Mouse (Mus musculus) spleen, adult 2 months (tissue): ENCODE data around the gene Krtap28-13. TPM values are rescaled to one million over a fixed set of nuclear protein-coding genes. Genes with fewer than 3 reads are reported as not detected.

ENCODE experiments used
- DNase-seq, 2 experiments: peaks; one replicate each; pipeline versions ENCODE4 v3.0.0 to v3.0.0-alpha.2; 2012 to 2021; ENCODE audit warnings: low spot score in 2 of 2, low read depth in 1 of 2
- H3K27ac ChIP-seq: fragments of 200-500 bp; 2 replicates; pipeline ENCODE4 v1.5.1; 2012; ENCODE audit warnings: low read length, inconsistent platforms; ENCODE audit not compliant: insufficient read depth
- H3K27me3 ChIP-seq: fragments of 200-500 bp; 2 replicates; pipeline ENCODE4 v1.6.1; 2012; ENCODE audit warnings: mild to moderate bottlenecking, moderate library complexity, low read length, inconsistent platforms; ENCODE audit not compliant: control insufficient read depth, insufficient read depth
- H3K36me3 ChIP-seq: fragments of 200-500 bp; 2 replicates; pipeline ENCODE4 v1.6.1; 2012; ENCODE audit warnings: mild to moderate bottlenecking, low read length, inconsistent platforms; ENCODE audit not compliant: control insufficient read depth, insufficient read depth
- H3K4me1 ChIP-seq: fragments of 200-500 bp; 2 replicates; pipeline ENCODE4 v1.6.1; 2011; ENCODE audit warnings: inconsistent platforms; ENCODE audit not compliant: control insufficient read depth, insufficient read depth, insufficient read length
- H3K4me3 ChIP-seq: fragments of 200-500 bp; 2 replicates; pipeline ENCODE4 v1.5.1; 2011; ENCODE audit warnings: mild to moderate bottlenecking, inconsistent platforms; ENCODE audit not compliant: insufficient read depth, insufficient read length; ENCODE audit errors: extremely low read depth
- CTCF ChIP-seq: fragments of 200-500 bp; IDR thresholded peaks from 2 replicates; pipeline ENCODE4 v1.5.1; 2011; ENCODE audit warnings: mild to moderate bottlenecking, inconsistent platforms; ENCODE audit not compliant: insufficient read depth, insufficient read length, insufficient replicate concordance; ENCODE audit errors: extremely low read depth
- POLR2A ChIP-seq: fragments of 200-500 bp; IDR thresholded peaks from 2 replicates; pipeline ENCODE4 v1.6.1; 2011; ENCODE audit warnings: low read depth, low read length, inconsistent platforms
- WGBS: fragments of 180-500 bp; shearing (Covaris S2); methylation state at CpG from one replicate; pipeline ENCODE4 v1.1.7; 2018; 5-methylcytosine and 5-hydroxymethylcytosine counted together
- polyA plus RNA-seq: library from polyadenylated mRNA; depleted of rRNA; stranded (reverse); fragments of >200 nt; gene quantifications from 2 replicates; pipeline ENCODE4 v1.2.3, GENCODE M21; 2012

Krtap28-13 gene
- polyA plus RNA-seq, 1 experiment = not detected

GRCm38 (mm10) chr1:83036892-83037667 is 23.6 kb upstream of the Krtap28-13 start:
- Histone ChIP-seq H3K27ac (no peak overlapping the region), H3K36me3 (no peaks in the 10 kb centered on the region), H3K27me3 (no peaks in the 10 kb centered on the region; the same call in 1 of the 2 replicates), H3K4me1 (no peaks in the 10 kb centered on the region), H3K4me3 (no peak overlapping the region)
- no peak for DNase-seq
- no peak for TF ChIP-seq CTCF
- no peak for TF ChIP-seq POLR2A
- 79% methylated on average over 11 of the region's 11 CpGs for WGBS

GRCm38 (mm10) chr1:83038109-83038672 is 22.5 kb upstream of the Krtap28-13 start, which contains the start of gene Slc19a3:
TSS of gene Slc19a3 (minus strand) at chr1:83038448.
- no peak for DNase-seq
- no peaks in the 10 kb centered on the region for H3K4me1 ChIP-seq
- H3K27ac ChIP-seq = peak within 1 kb of the TSS; percentile 9; the same call in 1 of the 2 replicates
- peak within 1 kb of the TSS; percentile 8 for H3K4me3 ChIP-seq
- no peaks in the 10 kb centered on the region for H3K36me3 ChIP-seq
- H3K27me3 ChIP-seq = no peaks in the 10 kb centered on the region; the same call in 1 of the 2 replicates
- TF ChIP-seq CTCF (no peak), POLR2A (no peak)
- WGBS = 3% methylated on average over 25 of the region's 25 CpGs

GRCm38 (mm10) chr1:83039080-83039479 is 21.6 kb upstream of the Krtap28-13 start:
- no peaks in the 10 kb centered on the region for H3K4me1 ChIP-seq
- no peak overlapping the region for H3K27ac ChIP-seq
- no peak overlapping the region for H3K4me3 ChIP-seq
- H3K36me3 ChIP-seq = no peaks in the 10 kb centered on the region
- no peak for TF ChIP-seq CTCF
- TF ChIP-seq POLR2A = no peak
- H3K27me3 ChIP-seq = no peaks in the 10 kb centered on the region; the same call in 1 of the 2 replicates
- WGBS = 77% methylated on average over 4 of the region's 4 CpGs
- no peak for DNase-seq

- Histone ChIP-seq H3K27ac (no peak within 1 kb of the TSS), H3K27me3 (no peaks in the 10 kb centered on the region; the same call in 1 of the 2 replicates), H3K36me3 (no peaks in the 10 kb centered on the region), H3K4me1 (no peaks in the 10 kb centered on the region), H3K4me3 (no peak within 1 kb of the TSS)
- 90% methylated on average over 2 of the region's 2 CpGs for WGBS
- DNase-seq = no peak
- no peak for TF ChIP-seq CTCF
- TF ChIP-seq POLR2A = no peak
These were observed 18.4 kb upstream of the Krtap28-13 start, which contains the start of gene Krtap28-10 for GRCm38 (mm10) chr1:83042380-83042779. TSS of gene Krtap28-10 (minus strand) at chr1:83042480.

GRCm38 (mm10) chr1:83044882-83045427 is 15.8 kb upstream of the Krtap28-13 start, which contains the start of gene Gm47969:
TSS of gene Gm47969 (plus strand) at chr1:83044932.
- Histone ChIP-seq H3K4me3 (no peak within 1 kb of the TSS), H3K27ac (no peak within 1 kb of the TSS), H3K36me3 (no peaks in the 10 kb centered on the region), H3K27me3 (no peaks in the 10 kb centered on the region), H3K4me1 (no peaks in the 10 kb centered on the region; the same call in 1 of the 2 replicates)
- WGBS = 27% methylated on average over 5 of the region's 5 CpGs
- no peak for DNase-seq
- TF ChIP-seq POLR2A (no peak), CTCF (no peak)

- WGBS = 84% methylated on average over 1 of the region's 1 CpGs
- TF ChIP-seq POLR2A (no peak), CTCF (no peak)
- DNase-seq = no peak
- Histone ChIP-seq H3K27ac (no peak overlapping the region), H3K4me3 (no peak overlapping the region), H3K4me1 (no peaks in the 10 kb centered on the region), H3K36me3 (no peaks in the 10 kb centered on the region), H3K27me3 (no peaks in the 10 kb centered on the region)
These were observed 2.2 kb upstream of the Krtap28-13 start for GRCm38 (mm10) chr1:83058481-83058880.

GRCm38 (mm10) chr1:83059278-83059677 is 1.5 kb upstream of the Krtap28-13 start, which contains the start of gene A030005K14Rik:
TSS of gene A030005K14Rik (minus strand) at chr1:83059378.
- DNase-seq = no peak
- H3K4me1 ChIP-seq = no peaks in the 10 kb centered on the region
- WGBS = 90% methylated on average over 9 of the region's 9 CpGs
- no peaks in the 10 kb centered on the region for H3K36me3 ChIP-seq
- TF ChIP-seq POLR2A = no peak
- no peak for TF ChIP-seq CTCF
- no peak within 1 kb of the TSS for H3K27ac ChIP-seq
- no peak within 1 kb of the TSS for H3K4me3 ChIP-seq
- H3K27me3 ChIP-seq = no peaks in the 10 kb centered on the region
